In the genomic region with DNA sequence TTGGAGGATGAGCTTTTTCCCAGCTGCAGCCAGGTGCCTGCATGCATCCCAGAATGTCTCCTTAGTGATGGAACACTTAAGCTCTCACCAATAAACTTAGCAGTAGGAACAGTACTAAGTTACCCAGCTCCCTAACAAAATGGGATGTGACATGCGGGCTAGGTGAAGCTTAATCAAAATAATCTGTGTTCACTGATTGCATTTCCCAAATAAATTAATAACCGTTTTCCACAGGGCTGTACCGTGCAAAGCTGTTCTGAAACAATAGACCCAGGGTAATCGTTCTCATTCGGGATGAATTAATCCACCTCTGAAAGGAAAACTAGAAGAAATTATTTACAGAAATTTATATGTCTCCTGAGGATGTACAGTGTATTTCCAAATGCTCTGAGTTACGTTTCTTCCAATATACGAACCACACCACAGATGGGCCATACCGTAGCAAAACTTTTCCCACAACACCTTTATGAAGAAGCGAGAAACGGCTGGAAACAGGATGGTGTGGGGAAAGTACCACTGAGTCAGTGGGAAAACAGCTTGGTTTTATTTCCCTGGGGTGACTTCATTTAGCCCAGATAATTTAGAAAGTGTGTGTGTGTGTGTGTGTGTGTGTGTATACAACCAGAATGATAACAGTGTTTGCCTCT, we compare ENCODE assay signal across 18 mouse cellular contexts.
"Had no signal": no experiment of that assay in that cellular context is flagged by ENCODE, and none has a peak within 500 bp of the region (broad histone marks: within the 10 kb centered on the region; RNA-seq: fewer than 3 reads in every experiment).

No protein-coding gene starts in this region.

- H3K36me3 ChIP-seq: liver, embryonic 15.5 days; lung, embryonic 15.5 days; midbrain, embryonic 13.5 days; midbrain, embryonic 15.5 days; stomach, embryonic 15.5 days had no signal

- ATAC-seq: liver, postnatal 0 days; lung, postnatal 0 days; midbrain, embryonic 13.5 days; midbrain, embryonic 15.5 days had no signal

- H3K4me1 ChIP-seq: liver, embryonic 15.5 days; lung, embryonic 15.5 days; megakaryocyte, embryonic 14.5 days; midbrain, embryonic 13.5 days; midbrain, embryonic 15.5 days; stomach, embryonic 15.5 days had no signal

- DNase-seq: liver, postnatal 0 days; lung, adult 2 months; lung, postnatal 14 days; lung, postnatal 36 days; right cerebral cortex, postnatal 14 days; thymus, adult 2 months; thymus, postnatal 25 days; thymus, postnatal 4 days had no signal

- H3K27me3 ChIP-seq: liver, embryonic 15.5 days; lung, embryonic 15.5 days; megakaryocyte, embryonic 14.5 days; midbrain, embryonic 13.5 days; midbrain, embryonic 15.5 days; stomach, embryonic 15.5 days had no signal

- H3K9me3 ChIP-seq: liver, embryonic 15.5 days; lung, embryonic 15.5 days; midbrain, embryonic 13.5 days; midbrain, embryonic 15.5 days; stomach, embryonic 15.5 days had no signal

- H3K4me3 ChIP-seq: liver, embryonic 15.5 days; lung, embryonic 15.5 days; megakaryocyte, embryonic 14.5 days; midbrain, embryonic 13.5 days; midbrain, embryonic 15.5 days; stomach, embryonic 15.5 days had no signal

- H3K4me2 ChIP-seq: liver, embryonic 15.5 days; lung, embryonic 15.5 days; midbrain, embryonic 11.5 days; midbrain, embryonic 13.5 days; midbrain, embryonic 15.5 days; stomach, embryonic 15.5 days had no signal

- H3K27ac ChIP-seq: liver, embryonic 15.5 days; lung, embryonic 15.5 days; macrophage; midbrain, embryonic 13.5 days; midbrain, embryonic 15.5 days; stomach, embryonic 15.5 days; stomach, postnatal 0 days had no signal

- H3K9ac ChIP-seq: liver, embryonic 15.5 days; liver, postnatal 0 days; lung, embryonic 15.5 days; midbrain, embryonic 13.5 days; midbrain, embryonic 15.5 days; stomach, embryonic 15.5 days had no signal
